Mouse (Mus musculus): ENCODE data around the gene Rad51b.

Gene Rad51b

DNA sequence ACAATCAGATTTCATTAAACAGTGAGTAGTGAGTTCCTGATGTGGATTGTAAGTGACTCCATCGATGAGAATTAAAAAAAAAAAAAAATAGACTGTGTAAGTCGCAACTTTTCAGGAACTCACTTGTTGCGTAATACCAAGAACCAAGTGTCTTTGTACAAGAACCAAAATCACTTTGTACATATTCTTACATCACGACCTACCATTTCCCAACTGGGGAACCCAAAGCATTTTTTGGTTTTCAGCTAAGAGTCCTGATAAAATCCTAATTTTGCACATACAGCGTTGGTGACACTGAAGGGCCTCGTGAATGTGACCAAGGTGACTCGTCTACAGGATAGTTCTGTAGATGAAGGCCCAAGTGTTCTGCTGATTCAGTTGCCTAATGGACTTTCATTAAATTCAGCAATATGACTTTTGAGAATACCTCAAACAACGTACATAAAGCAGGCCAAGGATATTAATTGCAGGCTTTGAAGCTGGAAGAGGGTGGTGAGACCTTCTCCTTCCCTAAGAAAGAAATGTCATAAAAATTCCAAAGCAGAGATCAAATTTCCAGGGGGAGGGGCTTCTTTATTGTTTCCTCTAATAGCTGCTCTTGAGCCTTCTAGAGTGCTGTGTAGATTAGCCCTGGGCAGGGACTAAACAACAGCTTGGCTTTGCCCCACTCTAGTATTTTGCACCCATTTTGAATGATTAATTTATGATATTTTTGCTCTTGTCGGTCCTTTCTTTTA lies 316.9 kb downstream of the Rad51b start:
- no peak for DNase-seq (ENCODE audit: low read depth)

GRCm38 (mm10) chr12:79614583-79614953 lies 317.5 kb downstream of the Rad51b start:
- DNase-seq (ENCODE audit: low read depth), result no peak

DNA sequence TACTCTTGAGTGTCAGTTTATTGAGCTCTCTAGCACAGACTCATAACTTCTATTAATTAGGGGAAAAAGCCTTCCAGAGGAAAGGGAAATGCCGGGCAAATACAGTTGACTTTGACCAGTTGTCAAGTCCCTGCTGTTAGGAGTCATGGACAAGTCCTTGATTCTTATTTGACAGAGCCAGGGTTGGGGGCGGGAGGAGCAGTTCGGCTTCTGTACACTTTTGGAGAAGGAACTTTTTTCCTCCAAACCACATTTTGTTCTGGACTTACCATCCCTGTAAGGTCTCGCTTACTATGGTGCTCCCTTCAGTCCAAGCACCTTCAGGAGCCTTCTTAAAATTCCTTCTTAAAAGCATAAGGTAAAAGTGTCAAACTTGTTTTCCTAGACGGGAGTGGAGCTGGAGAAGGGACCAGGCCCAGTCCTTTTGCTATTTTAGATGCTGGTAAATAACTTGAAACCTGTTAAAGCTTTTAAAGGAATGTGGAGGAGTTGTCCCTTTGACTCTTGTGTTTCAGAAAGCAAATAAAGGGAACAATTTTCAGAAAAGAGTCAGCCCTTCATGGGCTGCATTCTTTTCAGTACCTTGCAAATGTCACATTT lies 318.7 kb downstream of the Rad51b start:
- DNase-seq (ENCODE audit: low read depth), result no peak

DNA sequence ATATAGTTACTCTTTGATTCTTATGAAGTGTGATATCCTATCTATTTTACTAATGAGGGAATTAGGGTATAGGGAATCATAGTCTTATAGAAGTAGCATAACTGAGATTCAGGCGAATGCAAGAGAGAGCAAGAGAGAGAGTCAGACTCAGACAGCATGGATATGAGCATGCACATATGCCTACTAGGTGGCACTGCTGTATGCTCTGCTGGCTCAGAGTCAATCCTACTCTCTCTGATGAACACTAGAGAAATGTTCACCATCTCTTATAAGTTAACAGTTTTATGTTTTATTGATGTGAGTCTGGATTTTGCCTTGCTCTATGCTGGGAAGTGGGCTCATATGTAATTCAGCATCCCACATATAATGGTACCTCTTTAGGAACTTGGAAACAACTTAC lies 321.9 kb downstream of the Rad51b start:
- no peak for DNase-seq (ENCODE audit: low read depth)

- DNase-seq (ENCODE audit: low read depth), result no peak
Observed at GRCm38 (mm10) chr12:79620693-79621092, 323.6 kb downstream of the Rad51b start.

- DNase-seq (ENCODE audit: low read depth), result no peak
Observed at GRCm38 (mm10) chr12:79623308-79623707, 326.2 kb downstream of the Rad51b start.

DNA sequence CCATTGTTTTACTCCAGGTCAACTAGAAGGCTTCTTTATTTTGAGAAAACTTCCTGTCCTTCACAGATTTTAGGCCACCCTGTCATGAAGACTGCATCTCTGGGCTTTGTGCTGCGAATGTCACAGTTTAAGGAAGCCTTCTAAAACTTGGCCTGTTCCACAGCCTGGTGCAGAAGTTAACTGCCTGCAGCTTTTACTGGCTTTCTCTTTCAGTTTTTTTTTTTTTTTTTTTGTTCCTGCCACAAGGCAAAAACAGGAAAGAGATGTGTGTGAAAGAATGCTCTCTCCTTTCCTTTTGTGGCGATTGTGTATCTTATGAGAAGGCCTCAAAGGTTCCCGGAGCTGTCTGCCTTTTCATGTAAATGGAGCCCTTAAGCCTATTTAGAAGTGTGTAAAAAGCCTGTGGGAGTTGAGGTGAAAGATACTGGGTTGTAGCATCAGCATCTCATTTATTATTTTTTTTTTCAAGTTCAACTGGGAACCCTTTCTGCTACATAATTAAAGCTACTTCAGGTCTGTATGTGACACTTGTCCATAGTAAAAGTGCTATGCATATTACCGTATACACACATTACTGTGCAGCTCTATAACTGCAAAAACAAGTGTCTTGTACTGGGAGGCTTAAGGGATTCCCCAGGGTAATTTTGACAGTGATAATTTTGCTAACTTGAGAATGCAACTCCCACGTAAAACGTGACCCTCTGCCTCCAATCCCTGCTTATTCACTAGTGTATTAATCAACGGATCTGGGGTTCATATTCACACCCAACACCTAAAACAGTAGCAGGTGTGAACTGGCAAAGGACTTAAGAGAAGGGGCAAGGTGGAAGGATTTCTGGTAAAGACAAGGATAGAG lies 328.8 kb downstream of the Rad51b start:
- no peak for DNase-seq (ENCODE audit: low read depth)

DNA sequence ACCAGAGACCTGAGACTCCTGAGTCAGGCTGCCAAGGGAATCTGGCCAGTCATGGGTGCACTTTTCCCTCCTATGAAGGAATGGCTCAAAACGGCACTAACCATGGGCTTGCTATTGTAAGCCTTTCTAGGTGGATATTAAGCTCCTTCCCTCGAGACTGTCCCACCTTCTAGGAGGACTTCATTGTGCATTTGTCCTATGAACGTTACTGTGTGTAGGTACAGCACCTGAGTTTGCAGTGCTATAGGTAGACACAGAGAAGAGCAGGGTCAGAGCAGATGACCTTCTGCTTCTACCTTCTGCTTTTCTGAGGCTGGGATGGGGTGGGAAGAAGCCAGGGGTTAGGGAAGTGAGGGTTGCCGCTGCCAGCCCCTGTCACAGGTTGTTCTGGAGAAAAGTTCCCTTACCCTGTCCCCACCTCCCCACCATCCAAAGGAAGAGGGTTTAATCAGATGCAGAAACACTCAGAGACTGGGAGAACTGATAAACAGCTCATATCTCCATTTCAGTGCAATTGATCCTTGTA lies 329.5 kb downstream of the Rad51b start:
- no peak for DNase-seq (ENCODE audit: low read depth)

GRCm38 (mm10) chr12:79627351-79628120 lies 330.5 kb downstream of the Rad51b start:
- DNase-seq (ENCODE audit: low read depth), result no peak

DNA sequence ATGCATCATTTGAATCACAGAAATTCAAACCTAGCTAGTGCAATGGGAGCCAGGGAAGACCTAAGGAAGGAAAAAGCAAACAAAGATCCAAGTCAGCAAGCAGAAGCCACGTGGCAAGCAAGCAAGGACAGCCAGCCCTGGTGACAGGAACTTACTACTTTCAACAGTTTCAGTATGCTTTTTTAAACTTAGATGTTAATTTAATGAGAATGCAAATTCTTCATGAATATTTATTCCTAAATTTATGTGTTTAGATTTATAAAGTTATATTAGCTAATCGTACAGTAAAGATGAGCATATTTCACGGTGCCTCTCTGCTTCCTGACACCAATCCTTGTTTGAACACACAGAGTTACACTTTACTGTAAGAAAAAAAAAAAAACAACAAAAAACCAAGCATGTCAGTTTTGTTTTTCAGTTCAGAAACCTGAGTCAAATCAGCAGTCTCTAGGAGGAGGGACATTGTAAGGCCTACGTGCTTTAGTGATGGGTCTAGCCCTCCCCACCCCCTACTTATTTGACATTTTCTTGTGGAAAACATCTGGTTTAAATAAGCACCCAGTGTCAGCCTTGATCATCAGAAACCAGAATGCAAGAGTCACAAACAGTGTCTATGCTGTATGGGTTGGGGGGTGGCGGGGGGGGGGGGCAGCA lies 331.2 kb downstream of the Rad51b start:
- DNase-seq (ENCODE audit: low read depth), result no peak

- DNase-seq (ENCODE audit: low read depth), result no peak
Observed at GRCm38 (mm10) chr12:79629945-79630850, 333.1 kb downstream of the Rad51b start.

DNA sequence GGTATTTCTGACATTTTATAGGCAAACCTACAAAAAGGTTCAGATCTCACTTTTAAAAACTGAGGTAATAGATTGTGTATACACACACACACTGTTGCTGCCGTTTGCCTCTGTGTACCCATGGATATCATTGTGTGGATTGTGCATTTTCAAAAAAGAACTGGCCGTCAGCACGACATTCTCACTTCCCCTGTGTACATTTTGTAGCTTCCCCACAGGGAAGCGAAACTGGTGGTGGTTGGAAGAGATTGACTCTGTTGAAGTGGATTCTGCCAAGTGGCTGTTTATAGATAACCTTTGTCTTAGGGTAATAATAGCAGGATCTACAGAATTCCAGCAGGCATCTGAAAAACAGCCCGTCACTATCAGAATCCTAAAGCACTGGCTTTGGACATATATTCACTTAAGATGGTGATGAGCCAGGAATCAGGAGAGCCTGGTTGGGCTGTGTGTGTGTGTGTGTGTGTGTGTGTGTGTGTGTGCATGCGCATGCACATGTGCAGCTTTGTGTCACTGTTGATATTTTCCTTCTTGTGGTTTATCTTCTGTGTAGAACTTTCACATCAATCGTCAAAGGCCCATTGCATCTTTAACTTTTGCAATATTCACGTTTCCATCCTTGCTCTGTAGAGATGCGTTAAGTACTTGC lies 336.5 kb downstream of the Rad51b start:
- DNase-seq (ENCODE audit: low read depth), result no peak

GRCm38 (mm10) chr12:79641570-79642285 lies 344.6 kb downstream of the Rad51b start:
- DNase-seq (ENCODE audit: low read depth), result no peak

DNA sequence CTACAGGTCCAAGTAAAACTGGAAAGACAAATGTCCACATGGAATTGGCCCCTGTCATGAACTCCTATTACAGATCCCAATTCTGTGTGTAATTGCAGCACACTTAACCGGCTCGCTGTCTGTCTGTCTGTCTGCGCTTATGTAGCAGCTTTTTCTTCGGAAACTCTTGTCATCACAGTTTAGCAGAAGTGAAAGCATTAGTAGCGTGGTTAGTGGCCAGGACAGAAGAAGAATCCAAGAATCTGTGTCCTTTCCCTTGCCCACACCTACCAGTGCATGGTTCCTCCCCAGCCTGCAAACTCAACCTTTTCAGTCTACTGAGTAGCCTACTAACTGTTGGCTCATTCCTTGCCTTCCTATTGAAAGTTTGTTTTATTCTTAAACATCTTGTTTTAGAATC lies 345.6 kb downstream of the Rad51b start:
- DNase-seq (ENCODE audit: low read depth), result no peak

DNA sequence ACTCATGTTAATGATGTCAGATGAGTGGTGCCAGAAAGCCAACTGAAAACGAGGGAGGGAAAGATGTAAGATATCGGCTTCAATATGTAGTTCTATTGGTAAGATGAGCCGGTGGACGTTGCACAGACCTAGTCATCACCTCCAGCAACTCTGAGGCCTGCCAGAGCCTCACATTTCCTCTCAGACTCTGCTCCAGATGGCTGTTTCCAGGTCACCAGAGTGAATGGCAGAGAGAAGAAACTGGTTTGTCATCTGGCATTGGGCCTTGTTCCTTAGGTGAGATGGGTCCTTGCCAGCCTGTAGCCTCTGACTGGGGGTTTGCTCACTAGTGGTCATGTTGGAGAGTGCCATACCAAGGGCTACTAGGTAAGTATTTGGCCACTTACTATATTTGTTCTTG lies 348.6 kb downstream of the Rad51b start:
- no peak for DNase-seq (ENCODE audit: low read depth)

GRCm38 (mm10) chr12:79646646-79647164 lies 349.6 kb downstream of the Rad51b start:
- no peak for DNase-seq (ENCODE audit: low read depth)

DNA sequence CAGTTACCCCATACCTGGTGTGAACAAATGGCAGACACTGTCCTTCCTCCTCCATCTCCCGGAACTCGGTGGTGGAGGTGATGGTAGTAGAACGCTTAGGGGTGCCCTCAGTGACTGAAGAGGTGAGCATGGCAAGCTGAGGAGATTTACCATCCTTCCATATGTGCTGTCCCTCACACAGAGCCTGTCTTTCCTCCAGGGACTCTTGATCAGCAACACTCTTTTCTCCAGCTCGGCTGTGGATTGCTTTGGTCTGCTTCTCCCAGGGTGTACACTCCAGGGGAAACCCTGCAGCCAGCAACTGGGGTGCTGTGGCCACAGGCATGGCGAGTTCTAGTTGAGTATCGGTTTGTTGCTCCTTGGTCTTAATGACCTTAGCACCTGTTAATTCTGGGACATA lies 350.3 kb downstream of the Rad51b start:
- no peak for DNase-seq (ENCODE audit: low read depth)

DNA sequence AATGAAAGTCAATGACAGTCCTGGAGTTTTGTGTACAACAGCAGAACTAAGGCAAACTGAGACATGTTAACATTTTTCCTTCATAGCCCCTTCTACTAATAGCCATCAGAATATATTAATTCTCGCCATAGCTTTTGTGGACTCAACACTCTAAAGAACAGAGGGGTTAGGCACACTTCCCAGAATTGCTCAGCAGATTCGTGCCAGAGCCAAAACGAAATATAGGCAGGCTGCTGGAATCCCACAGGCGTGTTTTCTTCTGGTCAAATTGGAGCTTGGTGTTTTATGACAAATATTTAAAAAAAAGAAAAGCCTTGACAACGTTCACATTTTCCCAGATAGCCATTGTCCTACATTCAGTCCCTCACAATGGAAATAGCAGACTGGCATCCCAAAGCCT lies 350.9 kb downstream of the Rad51b start:
- DNase-seq (ENCODE audit: low read depth), result no peak

Measured in c-Kit-positive CD71-positive TER-119-negative erythroid progenitor cells, embryonic 14.5 days (primary cell).